Mouse (Mus musculus) midbrain, embryonic 11.5 days (tissue): ENCODE data around the gene Slitrk6. TPM values are rescaled to one million over a fixed set of nuclear protein-coding genes. Genes with fewer than 3 reads are reported as not detected.

Experiments used
- ATAC-seq: fragments of 200-750 bp; cut with Nextera tagmentation; 2 replicates; pipeline ENCODE4 v1.8.0; 2017; ENCODE audit warnings: moderate TSS enrichment, moderate library complexity; ENCODE audit not compliant: low FRiP score
- DNase-seq: peaks from one replicate; pipeline ENCODE4 v3.0.0; 2015; ENCODE audit warnings: low spot score; ENCODE audit errors: missing footprints
- H3K27ac ChIP-seq: fragments of 300-500 bp; sonication (generic); 2 replicates; pipeline ENCODE4 v1.5.1; 2014; ENCODE audit warnings: low read depth, low read length
- H3K27me3 ChIP-seq: fragments of 300-500 bp; sonication (generic); 2 replicates; pipeline ENCODE4 v1.6.1; 2014; ENCODE audit warnings: mild to moderate bottlenecking, low read length, moderate library complexity, mixed read lengths; ENCODE audit not compliant: control insufficient read depth, insufficient read depth
- H3K36me3 ChIP-seq: fragments of 300-500 bp; sonication (generic); 2 replicates; pipeline ENCODE4 v1.6.1; 2014; ENCODE audit warnings: mild to moderate bottlenecking, low read length, moderate library complexity, mixed read lengths; ENCODE audit not compliant: control insufficient read depth, insufficient read depth
- H3K4me1 ChIP-seq: fragments of 300-500 bp; sonication (generic); 2 replicates; pipeline ENCODE4 v1.6.1; 2014; ENCODE audit warnings: low read length; ENCODE audit not compliant: control insufficient read depth, insufficient read depth
- H3K4me2 ChIP-seq: fragments of 300-500 bp; sonication (generic); 2 replicates; pipeline ENCODE4 v1.6.1; 2014; ENCODE audit warnings: mild to moderate bottlenecking, moderate library complexity
- H3K4me3 ChIP-seq: fragments of 300-500 bp; sonication (generic); 2 replicates; pipeline ENCODE4 v1.5.1; 2014; ENCODE audit warnings: low read depth, low read length
- H3K9ac ChIP-seq: fragments of 300-500 bp; sonication (generic); 2 replicates; pipeline ENCODE4 v1.6.1; 2014; ENCODE audit warnings: low read length
- H3K9me3 ChIP-seq: fragments of 300-500 bp; sonication (generic); 2 replicates; pipeline ENCODE4 v1.6.1; 2016; ENCODE audit warnings: low read length; ENCODE audit not compliant: control insufficient read depth
- whole genome bisulfite sequencing: fragments of 180-500 bp; shearing (Covaris S2); extraction: QIAGEN DNeasy Blood & Tissue Kit; methylation state at CpG from one replicate; pipeline ENCODE4 v1.1.7; 2014; 5-methylcytosine and 5-hydroxymethylcytosine counted together
- polyA plus RNA-seq: library from polyadenylated mRNA; unstranded; fragments of >200 nt; fragmentation: Nextera tagmentation; extraction: Ambion mirVana; gene quantifications from 2 replicates; pipeline ENCODE4 v1.2.1, GENCODE M21; 2014

The Slitrk6 gene
- polyA plus RNA-seq, 1 experiment from 2014 or later: 2.6 TPM

GRCm38 (mm10) chr14:110724026-110724576 lies 30.8 kb downstream of the Slitrk6 start:
- Histone ChIP-seq H3K4me3 (no peak overlapping the region), H3K9ac (no peak overlapping the region), H3K9me3 (no peaks in the 10 kb centered on the region), H3K4me2 (no peak overlapping the region), H3K27ac (no peak overlapping the region), H3K27me3 (no peaks in the 10 kb centered on the region), H3K4me1 (no peaks in the 10 kb centered on the region), H3K36me3 (no peaks in the 10 kb centered on the region)
- WGBS: 21% methylated on average over 2 of the region's 2 CpGs
- ATAC-seq (no peak), DNase-seq (no peak)
